Mouse (Mus musculus) embryo, embryonic 10.5 days (tissue): ENCODE measurements around the gene Gm3182.
"Not testable (repeated sequence)": the region's sequence is repeated elsewhere in the genome, so short reads cannot be mapped to it uniquely, and the experiment has no call there.

Experiments used
- DNase-seq: peaks from one replicate; pipeline ENCODE4 v3.0.0-alpha.2; 2015; ENCODE audit warnings: low spot score

Gm3182 gene

GRCm38 (mm10) chr14:4481445-4481844 is at the start of gene Gm3182:
Gene Gm3182 (plus strand): TSS chr14:4481745.
- DNase-seq: not testable (repeated sequence)

GRCm38 (mm10) chr14:4499425-4499824 is 17.9 kb downstream of the Gm3182 start:
- not testable (repeated sequence) for DNase-seq
